Mouse (Mus musculus) myocyte (in vitro differentiated cells): ENCODE data around the gene Adamts12. TPM values are rescaled to one million over a fixed set of nuclear protein-coding genes. Genes with fewer than 3 reads are reported as not detected.

ENCODE experiments used
- H3K27me3 ChIP-seq: one replicate; pipeline ENCODE4 v1.6.1; 2011; ENCODE audit not compliant: control insufficient read depth, insufficient read depth, insufficient read length
- H3K36me3 ChIP-seq: one replicate; pipeline ENCODE4 v1.6.1; 2011; ENCODE audit not compliant: control insufficient read depth, insufficient read depth
- H3K4me2 ChIP-seq: one replicate; pipeline ENCODE4 v1.6.1; 2011; ENCODE audit warnings: low read depth, control low read depth
- H3K4me3 ChIP-seq: one replicate; pipeline ENCODE4 v1.5.1; 2011; ENCODE audit warnings: mild to moderate bottlenecking, control low read depth, moderate library complexity
- H3K79me2 ChIP-seq: one replicate; pipeline ENCODE4 v1.6.1; 2011; ENCODE audit not compliant: control insufficient read depth, insufficient read depth
- H3ac ChIP-seq: one replicate; pipeline ENCODE4 v1.6.1; 2011; ENCODE audit not compliant: control insufficient read depth, insufficient read length
- CEBPB ChIP-seq: IDR thresholded peaks from 2 replicates; pipeline ENCODE4 v1.6.1; 2011; ENCODE audit warnings: mild to moderate bottlenecking, moderate library complexity; ENCODE audit not compliant: poor library complexity, insufficient read depth, severe bottlenecking
- E2F4 ChIP-seq: IDR thresholded peaks from one replicate; pipeline ENCODE4 v1.6.1; 2011; ENCODE audit warnings: mild to moderate bottlenecking, control low read depth, moderate library complexity; ENCODE audit not compliant: insufficient read depth
- MAX ChIP-seq: IDR thresholded peaks from one replicate; pipeline ENCODE4 v1.6.1; 2011; ENCODE audit warnings: low read depth, mild to moderate bottlenecking, control low read depth
- MYOD1 ChIP-seq, 3 experiments: IDR thresholded peaks; one replicate each; pipeline ENCODE4 v1.6.1; 2011; ENCODE audit warnings: control low read depth in 2 of 3, low read depth in 2 of 3, mild to moderate bottlenecking in 2 of 3, moderate library complexity in 1 of 3; ENCODE audit not compliant: insufficient read length in 2 of 3, control insufficient read depth in 1 of 3
- MYOG ChIP-seq, 3 experiments: IDR thresholded peaks; one replicate each; pipeline ENCODE4 v1.6.1; 2011; ENCODE audit warnings: control low read depth in 2 of 3, low read depth in 2 of 3, mild to moderate bottlenecking in 2 of 3; ENCODE audit not compliant: insufficient read length in 2 of 3, control insufficient read depth in 1 of 3, insufficient read depth in 1 of 3
- POLR2A ChIP-seq: IDR thresholded peaks from one replicate; pipeline ENCODE4 v1.6.1; 2011; ENCODE audit warnings: low read depth, mild to moderate bottlenecking, control low read depth, moderate library complexity; ENCODE audit not compliant: insufficient read length
- POLR2AphosphoS2 ChIP-seq: IDR thresholded peaks from one replicate; pipeline ENCODE4 v1.6.1; 2011; ENCODE audit warnings: low read depth, control low read depth; ENCODE audit not compliant: insufficient read length
- REST ChIP-seq: IDR thresholded peaks from one replicate; pipeline ENCODE4 v1.6.1; 2011; ENCODE audit warnings: mild to moderate bottlenecking, control low read depth, moderate library complexity; ENCODE audit not compliant: insufficient read depth, insufficient read length
- SRF ChIP-seq: IDR thresholded peaks from one replicate; pipeline ENCODE4 v1.6.1; 2011; ENCODE audit warnings: low read depth; ENCODE audit not compliant: control insufficient read depth, insufficient read length
- TCF12 ChIP-seq: IDR thresholded peaks from one replicate; pipeline ENCODE4 v1.6.1; 2011; ENCODE audit warnings: mild to moderate bottlenecking, control low read depth; ENCODE audit not compliant: poor library complexity, insufficient read depth, severe bottlenecking
- TCF3 ChIP-seq: IDR thresholded peaks from one replicate; pipeline ENCODE4 v1.6.1; 2011; ENCODE audit warnings: low read depth, control low read depth; ENCODE audit not compliant: insufficient read length
- USF1 ChIP-seq: IDR thresholded peaks from one replicate; pipeline ENCODE4 v1.6.1; 2011; ENCODE audit warnings: low read depth, mild to moderate bottlenecking, control low read depth, moderate library complexity
- polyA plus RNA-seq: library from polyadenylated mRNA; unstranded; fragments of >200 nt; fragmentation: generic; extraction: Trizol; gene quantifications from one replicate; pipeline ENCODE4 v1.2.1, GENCODE M21; 2012; ENCODE audit warnings: missing spikeins

Gene Adamts12
- polyA plus RNA-seq, 1 experiment, result 0.55 TPM

DNA sequence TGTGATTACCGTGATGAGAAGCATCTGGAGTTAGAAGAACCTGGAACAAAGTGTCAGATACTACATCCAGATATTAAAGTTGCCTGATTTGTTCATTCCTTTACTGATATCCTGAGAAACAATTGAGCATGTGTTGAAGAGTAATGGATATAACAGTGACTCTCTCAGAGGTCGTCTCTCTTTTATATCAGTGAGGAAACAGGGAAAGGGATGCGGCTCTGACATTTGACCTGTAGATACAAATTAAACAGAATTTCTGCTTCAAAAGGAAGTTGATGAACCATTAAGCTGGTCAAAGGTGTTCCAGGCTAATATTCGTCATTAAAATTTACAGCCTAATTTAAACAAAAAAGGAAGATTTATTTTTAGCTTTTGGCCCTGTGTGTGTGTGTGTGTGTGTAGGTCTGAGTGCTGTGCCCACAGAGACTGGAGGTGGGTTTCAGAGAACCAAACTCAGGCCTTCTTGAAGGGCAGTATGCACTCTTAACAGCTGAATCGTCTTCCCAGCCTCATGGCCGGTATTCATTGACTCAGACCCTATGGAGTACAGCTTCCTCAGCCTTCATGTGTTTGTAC, 216.2 kb downstream of the Adamts12 start:
- Histone ChIP-seq H3K36me3 (no peaks in the 10 kb centered on the region), H3K27me3 (peaks cover 14% of the 10 kb centered on the region), H3K79me2 (no peaks in the 10 kb centered on the region), H3ac (no peak overlapping the region), H3K4me2 (no peak overlapping the region), H3K4me3 (no peak overlapping the region)
- TF ChIP-seq CEBPB (no peak), TCF12 (no peak), SRF (no peak), POLR2A (no peak), REST (no peak), MAX (no peak), TCF3 (no peak)

GRCm38 (mm10) chr15:11283171-11283570, 218.6 kb downstream of the Adamts12 start:
- Histone ChIP-seq H3K36me3 (no peaks in the 10 kb centered on the region), H3K27me3 (no peaks in the 10 kb centered on the region), H3ac (no peak overlapping the region), H3K4me3 (no peak overlapping the region), H3K79me2 (no peaks in the 10 kb centered on the region), H3K4me2 (no peak overlapping the region)
- TF ChIP-seq CEBPB, result no peak

DNA sequence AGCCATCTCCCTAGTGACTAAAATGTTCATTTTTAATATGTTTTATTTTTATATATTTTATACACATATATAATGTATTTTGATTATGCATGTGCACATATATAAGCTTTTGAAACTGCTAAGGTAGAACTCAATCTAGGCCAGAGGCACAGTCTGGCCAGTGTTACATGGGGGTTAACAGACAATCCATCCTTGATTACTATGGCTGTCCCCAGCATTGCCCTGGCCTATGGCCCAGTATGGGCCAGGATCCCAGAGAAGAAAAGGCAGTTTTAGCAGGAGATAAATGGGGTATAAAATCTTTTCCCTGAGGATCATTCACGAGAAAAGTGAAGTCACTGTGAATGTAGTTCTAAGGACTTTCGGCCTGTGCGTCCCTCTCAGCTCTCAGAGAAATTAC, 223.2 kb downstream of the Adamts12 start:
- TF ChIP-seq POLR2A (no peak), USF1 (no peak), MYOD1 (IDR thresholded peaks at IDR 0.05; ENCODE audit: control insufficient read depth in 1 of 3, insufficient read length in 2 of 3, low read depth in 2 of 3) (no peak), MAX (no peak), E2F4 (no peak), TCF3 (no peak), CEBPB (no peak)
- no peaks in the 10 kb centered on the region for H3K27me3 ChIP-seq
- no peak overlapping the region for H3ac ChIP-seq
- no peak overlapping the region for H3K4me2 ChIP-seq
- H3K4me3 ChIP-seq, result no peak overlapping the region
- no peaks in the 10 kb centered on the region for H3K79me2 ChIP-seq
- no peaks in the 10 kb centered on the region for H3K36me3 ChIP-seq

DNA sequence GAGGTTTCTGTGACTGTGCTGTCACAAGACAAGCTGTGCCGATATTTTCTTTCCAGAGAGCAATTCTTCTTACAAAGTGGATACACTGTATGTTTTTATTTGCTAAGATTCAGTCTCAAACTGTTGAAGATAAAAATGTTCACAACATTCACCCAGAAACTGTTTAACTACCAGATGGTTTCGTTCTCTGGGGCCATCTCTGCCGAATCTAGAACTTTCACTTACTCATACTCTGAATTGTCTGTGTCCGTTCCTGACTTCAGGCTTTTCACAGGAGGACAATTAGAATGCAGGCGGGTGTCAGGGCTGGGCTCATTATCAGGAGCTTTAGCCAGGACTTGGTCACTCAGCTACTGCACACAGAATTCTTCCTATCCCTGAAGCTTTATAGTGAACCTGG, 227.7 kb downstream of the Adamts12 start:
- Histone ChIP-seq H3K4me3 (no peak overlapping the region), H3K27me3 (no peaks in the 10 kb centered on the region), H3ac (no peak overlapping the region), H3K4me2 (no peak overlapping the region), H3K79me2 (no peaks in the 10 kb centered on the region), H3K36me3 (no peaks in the 10 kb centered on the region)
- TF ChIP-seq MAX (no peak), E2F4 (no peak), CEBPB (no peak), TCF3 (no peak)

DNA sequence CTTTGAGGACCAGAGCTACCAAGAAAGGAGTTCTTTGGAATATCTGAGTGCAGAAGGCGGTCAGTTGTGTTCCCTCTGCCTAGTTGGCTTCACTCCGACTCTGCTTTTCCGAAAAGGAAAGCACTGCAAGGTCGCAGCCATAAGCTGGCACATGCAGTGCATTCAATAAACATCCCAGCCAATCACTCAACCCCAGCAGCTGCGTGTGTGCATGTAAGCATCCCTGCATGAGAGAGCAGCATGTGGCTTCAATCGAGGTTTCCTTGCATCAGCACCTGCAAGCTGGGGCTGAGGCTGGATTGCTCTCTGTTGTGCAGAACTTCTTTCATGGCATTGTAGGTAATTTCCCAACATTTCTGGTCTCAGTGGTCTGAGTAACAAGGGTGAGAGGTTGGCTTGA, 230.4 kb downstream of the Adamts12 start:
- H3K4me3 ChIP-seq, result no peak overlapping the region
- H3K27me3 ChIP-seq, result no peaks in the 10 kb centered on the region
- no peak for TF ChIP-seq USF1
- no peak for TF ChIP-seq E2F4
- no peak for TF ChIP-seq CEBPB
- no peak for TF ChIP-seq SRF
- TF ChIP-seq TCF12, result no peak
- no peak for TF ChIP-seq REST
- TF ChIP-seq MYOG (IDR thresholded peaks at IDR 0.05; ENCODE audit: control insufficient read depth in 1 of 3, insufficient read depth in 1 of 3, insufficient read length in 2 of 3, low read depth in 2 of 3), result no peak
- no peak for TF ChIP-seq POLR2AphosphoS2

GRCm38 (mm10) chr15:11297960-11298359, 233.4 kb downstream of the Adamts12 start:
- H3K79me2 ChIP-seq, result no peaks in the 10 kb centered on the region
- no peak overlapping the region for H3ac ChIP-seq
- H3K4me3 ChIP-seq, result no peak overlapping the region
- H3K27me3 ChIP-seq, result no peaks in the 10 kb centered on the region
- TF ChIP-seq REST, result no peak
- no peak for TF ChIP-seq POLR2AphosphoS2
- TF ChIP-seq TCF3, result no peak
- TF ChIP-seq MYOD1 (IDR thresholded peaks at IDR 0.05; ENCODE audit: control insufficient read depth in 1 of 3, insufficient read length in 2 of 3, low read depth in 2 of 3), result no peak
- no peak for TF ChIP-seq TCF12
- no peak for TF ChIP-seq POLR2A
- no peak for TF ChIP-seq E2F4
- TF ChIP-seq SRF, result no peak
- TF ChIP-seq CEBPB, result no peak
- TF ChIP-seq USF1, result no peak
- no peak for TF ChIP-seq MAX
- TF ChIP-seq MYOG (IDR thresholded peaks at IDR 0.05; ENCODE audit: control insufficient read depth in 1 of 3, insufficient read depth in 1 of 3, insufficient read length in 2 of 3, low read depth in 2 of 3), result no peak
- no peak overlapping the region for H3K4me2 ChIP-seq
- H3K36me3 ChIP-seq, result no peaks in the 10 kb centered on the region

More for the DNA sequence above, 230.4 kb downstream of the Adamts12 start:
- Histone ChIP-seq H3ac (no peak overlapping the region), H3K36me3 (no peaks in the 10 kb centered on the region), H3K4me2 (no peak overlapping the region), H3K79me2 (no peaks in the 10 kb centered on the region)
